Mouse (Mus musculus) heart, embryonic 13.5 days (tissue): ENCODE results near the gene Cemip2. TPM values are rescaled to one million over a fixed set of nuclear protein-coding genes. Genes with fewer than 3 reads are reported as not detected.

Experiments used
- ATAC-seq: fragments of 200-750 bp; cut with Nextera tagmentation; 2 replicates; pipeline ENCODE4 v1.8.0; 2017; ENCODE audit warnings: moderate TSS enrichment; ENCODE audit not compliant: insufficient number of reproducible peaks, low FRiP score, low TSS enrichment; ENCODE audit errors: extremely low read depth
- H3K27ac ChIP-seq: fragments of 300-500 bp; sonication (generic); replicated peaks from 2 replicates; pipeline ENCODE4 v1.5.1; 2015; ENCODE audit warnings: moderate library complexity, mild to moderate bottlenecking, inconsistent platforms
- H3K27me3 ChIP-seq: fragments of 300-500 bp; sonication (generic); replicated peaks from 2 replicates; pipeline ENCODE4 v1.6.1; 2015; ENCODE audit warnings: mild to moderate bottlenecking, inconsistent platforms
- H3K36me3 ChIP-seq: fragments of 300-500 bp; sonication (generic); 2 replicates; pipeline ENCODE4 v1.6.1; 2015; ENCODE audit warnings: mild to moderate bottlenecking, inconsistent platforms
- H3K4me1 ChIP-seq: fragments of 300-500 bp; sonication (generic); 2 replicates; pipeline ENCODE4 v1.6.1; 2015; ENCODE audit warnings: inconsistent platforms
- H3K4me2 ChIP-seq: fragments of 300-500 bp; sonication (generic); 2 replicates; pipeline ENCODE4 v1.6.1; 2015; ENCODE audit warnings: inconsistent platforms, mild to moderate bottlenecking, moderate library complexity
- H3K4me3 ChIP-seq: fragments of 300-500 bp; sonication (generic); 2 replicates; pipeline ENCODE4 v1.5.1; 2015; ENCODE audit warnings: moderate library complexity, mild to moderate bottlenecking, inconsistent platforms
- H3K9ac ChIP-seq: fragments of 300-500 bp; sonication (generic); 2 replicates; pipeline ENCODE4 v1.6.1; 2015; ENCODE audit warnings: inconsistent platforms, mild to moderate bottlenecking, moderate library complexity
- H3K9me3 ChIP-seq: fragments of 300-500 bp; sonication (generic); 2 replicates; pipeline ENCODE4 v1.6.1; 2016; ENCODE audit warnings: inconsistent platforms
- WGBS: fragments of 180-500 bp; shearing (Covaris S2); methylation state at CpG from one replicate; pipeline ENCODE4 v1.1.7; 2015; ENCODE audit warnings: mixed read lengths; 5-methylcytosine and 5-hydroxymethylcytosine counted together
- polyA plus RNA-seq: library from polyadenylated mRNA; unstranded; fragments of >200 nt; fragmentation: Nextera tagmentation; extraction: Ambion mirVana; gene quantifications from 2 replicates; pipeline ENCODE4 v1.2.1, GENCODE M21; 2015

Gene Cemip2
- polyA plus RNA-seq, 1 experiment from 2014 or later, result 55.2 TPM

- 17% methylated on average over 1 of the region's 2 CpGs for WGBS
- Histone ChIP-seq H3K27me3 (no peaks in the 10 kb centered on the region), H3K4me1 (no peaks in the 10 kb centered on the region), H3K36me3 (no peaks in the 10 kb centered on the region), H3K27ac (no peak overlapping the region), H3K9ac (no peak overlapping the region), H3K4me3 (no peak overlapping the region), H3K9me3 (no peaks in the 10 kb centered on the region), H3K4me2 (no peak overlapping the region)
- ATAC-seq, result no peak
Measured at GRCm38 (mm10) chr19:21750154-21750553, 28.0 kb upstream of the Cemip2 start.

- no peak for ATAC-seq
Measured at GRCm38 (mm10) chr19:21761676-21762075, 16.5 kb upstream of the Cemip2 start.

GRCm38 (mm10) chr19:21764013-21764412, 14.1 kb upstream of the Cemip2 start:
- Histone ChIP-seq H3K4me3 (no peak overlapping the region), H3K9me3 (0 out of 2 replicates have a peak, but pooled peaks cover 4% of the 10 kb centered on the region), H3K36me3 (no peaks in the 10 kb centered on the region), H3K27ac (0 out of 2 replicates have a peak overlapping the region, but pooled peaks have one; percentile 8), H3K27me3 (no peaks in the 10 kb centered on the region; the same call in 1 of the 2 replicates), H3K9ac (no peak overlapping the region), H3K4me1 (peaks cover 37% of the 10 kb centered on the region), H3K4me2 (no peak overlapping the region)
- 82% methylated on average over 2 of the region's 2 CpGs for WGBS
- no peak for ATAC-seq

More at GRCm38 (mm10) chr19:21761676-21762075, 16.5 kb upstream of the Cemip2 start:
- Histone ChIP-seq H3K27me3 (no peaks in the 10 kb centered on the region; the same call in 1 of the 2 replicates), H3K4me2 (no peak overlapping the region), H3K9me3 (0 out of 2 replicates have a peak, but pooled peaks cover 4% of the 10 kb centered on the region), H3K27ac (no peak overlapping the region), H3K4me1 (peaks cover 27% of the 10 kb centered on the region), H3K36me3 (no peaks in the 10 kb centered on the region), H3K4me3 (no peak overlapping the region), H3K9ac (no peak overlapping the region)

GRCm38 (mm10) chr19:21764738-21765137, 13.4 kb upstream of the Cemip2 start:
- Histone ChIP-seq H3K4me2 (peak overlapping the region; percentile 24), H3K4me3 (no peak overlapping the region), H3K27me3 (no peaks in the 10 kb centered on the region; the same call in 1 of the 2 replicates), H3K9ac (no peak overlapping the region), H3K4me1 (peaks cover 37% of the 10 kb centered on the region), H3K27ac (0 out of 2 replicates have a peak overlapping the region, but pooled peaks have one; percentile 8), H3K9me3 (0 out of 2 replicates have a peak, but pooled peaks cover under 1% of the 10 kb centered on the region), H3K36me3 (no peaks in the 10 kb centered on the region)
- no peak for ATAC-seq
- 28% methylated on average over 3 of the region's 3 CpGs for WGBS

GRCm38 (mm10) chr19:21767500-21768045, 10.6 kb upstream of the Cemip2 start:
- no peaks in the 10 kb centered on the region for H3K27me3 ChIP-seq
- no peaks in the 10 kb centered on the region for H3K9me3 ChIP-seq
- no peak overlapping the region for H3K9ac ChIP-seq
- ATAC-seq, result no peak; the same call in 1 of the 2 replicates
- H3K4me2 ChIP-seq, result no peak overlapping the region
- no peak overlapping the region for H3K4me3 ChIP-seq
- peaks cover 25% of the 10 kb centered on the region for H3K4me1 ChIP-seq
- H3K36me3 ChIP-seq, result no peaks in the 10 kb centered on the region
- no peak overlapping the region for H3K27ac ChIP-seq
- 56% methylated on average over 9 of the region's 9 CpGs for WGBS

- no peaks in the 10 kb centered on the region; the same call in 1 of the 2 replicates for H3K27me3 ChIP-seq
- H3K9me3 ChIP-seq, result no peaks in the 10 kb centered on the region
- no peak overlapping the region for H3K9ac ChIP-seq
- WGBS, result 59% methylated on average over 3 of the region's 3 CpGs
- H3K4me2 ChIP-seq, result no peak overlapping the region
- no peaks in the 10 kb centered on the region for H3K36me3 ChIP-seq
- no peak for ATAC-seq
- H3K27ac ChIP-seq, result no peak overlapping the region
- H3K4me1 ChIP-seq, result peaks cover 27% of the 10 kb centered on the region
- no peak overlapping the region for H3K4me3 ChIP-seq
Measured at GRCm38 (mm10) chr19:21769796-21770195, 8.3 kb upstream of the Cemip2 start.

- H3K4me1 ChIP-seq, result peaks cover 35% of the 10 kb centered on the region
- H3K4me2 ChIP-seq, result no peak overlapping the region
- no peak for ATAC-seq
- H3K27ac ChIP-seq, result no peak overlapping the region
- no peaks in the 10 kb centered on the region; the same call in 1 of the 2 replicates for H3K27me3 ChIP-seq
- no peak overlapping the region for H3K9ac ChIP-seq
- H3K36me3 ChIP-seq, result no peaks in the 10 kb centered on the region
- H3K4me3 ChIP-seq, result no peak overlapping the region
- no peaks in the 10 kb centered on the region for H3K9me3 ChIP-seq
- WGBS, result 97% methylated on average over 1 of the region's 1 CpGs
Measured at GRCm38 (mm10) chr19:21771586-21771985, 6.6 kb upstream of the Cemip2 start.

- H3K4me3 ChIP-seq, result no peak overlapping the region
- no peak overlapping the region for H3K9ac ChIP-seq
- H3K27me3 ChIP-seq, result no peaks in the 10 kb centered on the region; the same call in 1 of the 2 replicates
- 0 out of 2 replicates have a peak overlapping the region, but pooled peaks have one; percentile 13 for H3K27ac ChIP-seq
- no peaks in the 10 kb centered on the region for H3K9me3 ChIP-seq
- WGBS, result 26% methylated on average over 6 of the region's 6 CpGs
- H3K4me2 ChIP-seq, result no peak overlapping the region
- no peak for ATAC-seq
- H3K36me3 ChIP-seq, result no peaks in the 10 kb centered on the region
- peaks cover 34% of the 10 kb centered on the region for H3K4me1 ChIP-seq
Measured at GRCm38 (mm10) chr19:21773621-21774020, 4.5 kb upstream of the Cemip2 start.

GRCm38 (mm10) chr19:21775629-21776028, 2.5 kb upstream of the Cemip2 start:
- Histone ChIP-seq H3K4me3 (no peak overlapping the region), H3K27ac (no peak overlapping the region), H3K36me3 (no peaks in the 10 kb centered on the region), H3K9me3 (no peaks in the 10 kb centered on the region), H3K4me2 (no peak overlapping the region), H3K4me1 (peaks cover 50% of the 10 kb centered on the region), H3K9ac (no peak overlapping the region), H3K27me3 (no peaks in the 10 kb centered on the region; the same call in 1 of the 2 replicates)
- 67% methylated on average over 4 of the region's 4 CpGs for WGBS
- no peak for ATAC-seq

- no peaks in the 10 kb centered on the region for H3K9me3 ChIP-seq
- H3K4me2 ChIP-seq, result peak overlapping the region; percentile 80; the same call in 1 of the 2 replicates
- H3K36me3 ChIP-seq, result no peaks in the 10 kb centered on the region
- 63% methylated on average over 3 of the region's 3 CpGs for WGBS
- H3K27ac ChIP-seq, result no peak overlapping the region
- no peak overlapping the region for H3K9ac ChIP-seq
- peaks cover 60% of the 10 kb centered on the region for H3K4me1 ChIP-seq
- H3K4me3 ChIP-seq, result 0 out of 2 replicates have a peak overlapping the region, but pooled peaks have one; percentile 97
- no peaks in the 10 kb centered on the region; the same call in 1 of the 2 replicates for H3K27me3 ChIP-seq
- no peak for ATAC-seq
Measured at GRCm38 (mm10) chr19:21776671-21777070, 1.5 kb upstream of the Cemip2 start.

GRCm38 (mm10) chr19:21777171-21777731, 891 bp upstream of the Cemip2 start:
- WGBS, result 20% methylated on average over 20 of the region's 20 CpGs
- Histone ChIP-seq H3K4me2 (peak overlapping the region; percentile 80), H3K9ac (peak overlapping the region; percentile 72), H3K27ac (0 out of 2 replicates have a peak overlapping the region, but pooled peaks have one; percentile 8), H3K9me3 (no peaks in the 10 kb centered on the region), H3K27me3 (no peaks in the 10 kb centered on the region; the same call in 1 of the 2 replicates), H3K4me1 (peaks cover 66% of the 10 kb centered on the region), H3K36me3 (0 out of 2 replicates have a peak, but pooled peaks cover 4% of the 10 kb centered on the region), H3K4me3 (peak overlapping the region; percentile 97)
- ATAC-seq, result no peak
